Mouse (Mus musculus): ENCODE measurements around the gene Gm12355.
"Not testable (repeated sequence)": the region's sequence is repeated elsewhere in the genome, so short reads cannot be mapped to it uniquely, and the experiment has no call there.

GRCm38 (mm10) chr11:98673136-98673535 lies 47.7 kb upstream of the Gm12355 start:
- 0 out of 2 replicates have a peak, but pooled peaks have one; percentile 9 for TF ChIP-seq CTCF (IDR thresholded peaks at IDR 0.05; ENCODE audit: insufficient read depth, low read depth, low read length)
- TF ChIP-seq POLR2A (IDR thresholded peaks at IDR 0.05; ENCODE audit: insufficient read depth, low read depth, low read length) = not testable (repeated sequence)

All from olfactory bulb, adult 2 months (tissue).